Mouse (Mus musculus) c-Kit-negative CD71-positive TER-119-positive erythroid progenitor cells, embryonic 14.5 days (primary cell): ENCODE results near the gene Aqr.

Experiments used
- DNase-seq: peaks from one replicate; pipeline ENCODE4 v3.0.0-alpha.2; 2013; ENCODE audit warnings: low read depth, low spot score

Gene Aqr

GRCm38 (mm10) chr2:114064004-114064403, 122.8 kb downstream of the Aqr start:
- DNase-seq: no peak

GRCm38 (mm10) chr2:114060071-114060591, 126.7 kb downstream of the Aqr start:
- DNase-seq: no peak

GRCm38 (mm10) chr2:114059608-114060007, 127.2 kb downstream of the Aqr start:
- DNase-seq: no peak

GRCm38 (mm10) chr2:114058226-114058796, 128.5 kb downstream of the Aqr start:
- no peak for DNase-seq

GRCm38 (mm10) chr2:114057303-114057853, 129.4 kb downstream of the Aqr start:
- DNase-seq: no peak

- DNase-seq: no peak
Measured at GRCm38 (mm10) chr2:114054129-114054528, 132.7 kb downstream of the Aqr start.

GRCm38 (mm10) chr2:114052696-114053598, 133.9 kb downstream of the Aqr start, which contains the start of gene Actc1:
Gene Actc1 (minus strand): TSS chr2:114053548.
- DNase-seq: no peak

- no peak for DNase-seq
Measured at GRCm38 (mm10) chr2:114051871-114052241, 135.0 kb downstream of the Aqr start.
